Mouse (Mus musculus): Measurements from ENCODE around the gene Il9. TPM values are rescaled to one million over a fixed set of nuclear protein-coding genes. Genes with fewer than 3 reads are reported as not detected.

Gene Il9
- total RNA-seq, 2 experiments from 2014 or later: not detected

- ATAC-seq (replicated peaks; ENCODE audit: low FRiP score, low TSS enrichment, poor library complexity, severe bottlenecking): peak; percentile 75
Observed at GRCm38 (mm10) chr13:56475363-56475762, 6.7 kb downstream of the Il9 start.

GRCm38 (mm10) chr13:56472661-56473060, 9.4 kb downstream of the Il9 start:
- ATAC-seq (replicated peaks; ENCODE audit: low FRiP score, low TSS enrichment, poor library complexity, severe bottlenecking): no peak

DNA sequence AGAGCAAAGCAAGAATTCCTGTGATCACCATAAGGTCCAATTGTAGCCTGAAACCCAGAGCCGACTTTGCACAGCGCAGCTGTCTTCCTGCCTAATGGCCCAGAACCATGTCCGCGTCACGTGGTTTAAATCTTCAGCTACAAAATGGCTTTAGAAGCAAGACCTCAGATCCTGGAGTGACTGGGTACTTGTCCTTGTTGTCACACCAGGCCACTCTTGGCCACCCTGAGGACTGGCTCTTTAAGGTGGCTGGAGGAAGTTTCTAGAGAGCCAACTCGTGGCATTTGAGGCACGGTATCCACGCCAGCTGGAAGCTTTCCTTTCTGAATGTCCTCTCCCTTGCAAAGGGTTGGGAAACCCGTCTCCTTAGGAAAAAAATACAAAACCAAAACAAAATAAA, 10.1 kb downstream of the Il9 start:
- no peak for ATAC-seq (replicated peaks; ENCODE audit: low FRiP score, low TSS enrichment, poor library complexity, severe bottlenecking)

DNA sequence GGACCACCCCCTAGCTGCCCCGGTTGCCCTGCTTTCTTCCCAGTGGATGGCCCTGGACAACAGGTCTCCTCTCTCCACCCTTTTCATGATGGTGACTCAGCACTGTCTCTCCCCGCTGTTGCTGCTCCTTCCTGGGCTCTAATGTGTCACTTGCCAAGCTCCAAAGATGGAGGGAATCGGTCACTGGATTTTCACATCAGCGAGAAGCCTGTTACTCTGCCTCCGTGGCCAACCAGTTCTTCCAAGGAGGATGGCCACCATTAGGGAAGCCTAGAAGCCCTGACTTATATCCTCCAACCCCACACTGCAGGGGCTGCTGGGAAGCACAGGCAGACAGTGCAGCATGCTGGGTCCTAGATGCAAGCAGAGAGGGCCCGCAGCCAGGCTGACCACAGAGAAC, 10.8 kb downstream of the Il9 start:
- ATAC-seq (replicated peaks; ENCODE audit: low FRiP score, low TSS enrichment, poor library complexity, severe bottlenecking): no peak

- ATAC-seq (replicated peaks; ENCODE audit: low FRiP score, low TSS enrichment, poor library complexity, severe bottlenecking): no peak
Observed at GRCm38 (mm10) chr13:56468536-56468935, 13.5 kb downstream of the Il9 start.

- ATAC-seq (replicated peaks; ENCODE audit: low FRiP score, low TSS enrichment, poor library complexity, severe bottlenecking): no peak
Observed at GRCm38 (mm10) chr13:56467786-56468185, 14.3 kb downstream of the Il9 start.

DNA sequence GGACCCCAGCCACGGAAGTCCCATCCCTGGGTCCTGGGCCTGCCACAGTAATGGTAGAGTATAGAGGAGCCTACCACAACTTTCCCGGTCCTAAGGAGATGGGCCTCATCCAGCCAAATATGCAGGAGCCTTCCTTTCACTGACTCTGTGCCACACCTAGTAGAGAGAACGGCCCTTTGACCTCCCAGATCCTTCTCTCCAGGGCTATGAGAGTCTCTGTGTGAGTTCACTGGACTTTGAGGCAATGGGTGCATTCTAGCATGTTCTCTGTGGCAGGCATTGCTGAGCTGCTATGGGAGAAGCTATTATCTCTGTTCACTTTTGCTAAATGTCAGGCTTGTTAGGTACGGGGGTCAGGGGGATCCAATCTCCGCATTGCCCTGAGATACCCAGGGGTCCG, 18.3 kb downstream of the Il9 start:
- no peak for ATAC-seq (replicated peaks; ENCODE audit: low FRiP score, low TSS enrichment, poor library complexity, severe bottlenecking)

DNA sequence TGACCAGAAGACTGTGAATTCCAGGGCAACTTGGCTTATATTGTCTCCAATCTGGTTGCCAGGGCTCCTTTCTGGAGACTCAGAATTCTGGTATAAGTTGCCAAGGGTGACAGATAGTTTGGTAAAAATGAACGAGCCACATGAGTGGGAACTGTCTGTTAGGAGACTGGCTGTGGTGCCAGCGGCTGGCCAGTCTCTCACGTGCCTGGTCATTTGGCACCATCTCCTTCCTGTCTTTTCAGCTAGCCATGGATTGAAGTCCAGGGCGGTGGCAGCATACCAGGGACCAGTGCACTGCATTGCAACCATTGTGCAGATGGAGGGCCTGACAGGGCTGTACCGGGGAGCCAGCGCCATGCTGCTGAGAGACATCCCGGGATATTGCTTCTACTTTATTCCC, 18.8 kb downstream of the Il9 start:
- ATAC-seq (replicated peaks; ENCODE audit: low FRiP score, low TSS enrichment, poor library complexity, severe bottlenecking): no peak

GRCm38 (mm10) chr13:56462791-56463190, 19.3 kb downstream of the Il9 start:
- no peak for ATAC-seq (replicated peaks; ENCODE audit: low FRiP score, low TSS enrichment, poor library complexity, severe bottlenecking)

GRCm38 (mm10) chr13:56461460-56461859, 20.6 kb downstream of the Il9 start:
- no peak for ATAC-seq (replicated peaks; ENCODE audit: low FRiP score, low TSS enrichment, poor library complexity, severe bottlenecking)

- ATAC-seq (replicated peaks; ENCODE audit: low FRiP score, low TSS enrichment, poor library complexity, severe bottlenecking): no peak
Observed at GRCm38 (mm10) chr13:56458001-56458400, 24.0 kb downstream of the Il9 start.

GRCm38 (mm10) chr13:56450035-56450434, 32.0 kb downstream of the Il9 start:
- ATAC-seq (replicated peaks; ENCODE audit: low FRiP score, low TSS enrichment, poor library complexity, severe bottlenecking): no peak

DNA sequence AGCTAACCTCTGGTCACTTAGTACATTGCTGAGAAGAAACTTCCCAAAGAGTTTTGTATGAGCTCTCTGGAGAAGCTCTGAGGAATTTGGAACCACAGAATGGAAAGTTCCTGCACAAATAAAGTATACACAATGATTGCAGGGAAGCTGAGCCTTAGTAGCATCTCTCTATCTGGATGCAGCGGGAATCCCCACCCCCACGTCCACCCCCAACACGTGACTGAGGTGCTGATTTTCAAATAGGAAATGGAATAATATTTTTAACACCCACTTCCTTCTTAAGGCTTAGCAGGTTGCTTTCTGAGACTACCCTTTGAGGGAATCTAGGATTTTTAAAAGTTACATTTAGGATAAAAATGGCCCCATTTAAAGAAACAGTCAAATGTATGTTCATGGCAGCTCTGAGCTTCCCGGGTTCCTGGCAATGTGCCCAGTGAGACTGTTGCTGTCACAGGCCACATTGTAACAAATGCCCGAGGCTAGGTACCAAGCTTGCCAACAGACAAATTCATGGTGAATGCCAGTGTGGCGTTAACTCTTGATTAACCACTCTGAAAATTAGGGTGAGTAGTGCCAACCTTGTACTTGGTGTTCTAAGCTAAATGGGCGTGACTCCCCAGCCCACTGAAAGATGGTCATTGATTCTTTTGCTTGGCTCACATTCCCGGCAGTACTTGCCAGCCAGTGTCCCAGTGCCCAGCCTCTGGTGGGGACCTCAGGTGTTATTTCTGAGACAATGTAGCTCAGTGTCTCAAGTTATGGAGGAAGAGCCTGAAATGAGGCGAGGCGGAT, 32.6 kb downstream of the Il9 start:
- ATAC-seq (replicated peaks; ENCODE audit: low FRiP score, low TSS enrichment, poor library complexity, severe bottlenecking): no peak

DNA sequence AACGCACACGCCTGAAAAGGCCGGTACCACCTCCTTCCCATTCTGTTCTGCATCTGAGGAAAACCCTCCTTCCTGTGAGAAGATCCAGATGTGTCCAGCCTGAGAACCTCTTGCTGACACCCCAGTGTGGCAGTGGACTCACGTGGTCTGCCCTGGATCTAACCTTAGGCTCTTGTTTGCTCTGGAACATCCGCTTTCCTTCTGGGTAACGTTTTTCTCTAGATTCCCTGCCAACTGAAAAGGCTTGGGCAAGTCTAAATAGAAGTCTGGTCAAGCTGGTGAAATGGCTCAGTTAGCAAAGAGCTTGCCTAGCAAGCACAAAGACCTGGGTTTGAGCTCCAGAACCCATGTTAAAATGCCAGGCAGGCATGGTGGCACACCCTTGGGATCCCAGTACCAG, 37.0 kb downstream of the Il9 start:
- no peak for ATAC-seq (replicated peaks; ENCODE audit: low FRiP score, low TSS enrichment, poor library complexity, severe bottlenecking)

GRCm38 (mm10) chr13:56444112-56444511, 37.9 kb downstream of the Il9 start:
- ATAC-seq (replicated peaks; ENCODE audit: low FRiP score, low TSS enrichment, poor library complexity, severe bottlenecking): no peak

- no peak for ATAC-seq (replicated peaks; ENCODE audit: low FRiP score, low TSS enrichment, poor library complexity, severe bottlenecking)
Observed at GRCm38 (mm10) chr13:56443411-56443810, 38.6 kb downstream of the Il9 start.

DNA sequence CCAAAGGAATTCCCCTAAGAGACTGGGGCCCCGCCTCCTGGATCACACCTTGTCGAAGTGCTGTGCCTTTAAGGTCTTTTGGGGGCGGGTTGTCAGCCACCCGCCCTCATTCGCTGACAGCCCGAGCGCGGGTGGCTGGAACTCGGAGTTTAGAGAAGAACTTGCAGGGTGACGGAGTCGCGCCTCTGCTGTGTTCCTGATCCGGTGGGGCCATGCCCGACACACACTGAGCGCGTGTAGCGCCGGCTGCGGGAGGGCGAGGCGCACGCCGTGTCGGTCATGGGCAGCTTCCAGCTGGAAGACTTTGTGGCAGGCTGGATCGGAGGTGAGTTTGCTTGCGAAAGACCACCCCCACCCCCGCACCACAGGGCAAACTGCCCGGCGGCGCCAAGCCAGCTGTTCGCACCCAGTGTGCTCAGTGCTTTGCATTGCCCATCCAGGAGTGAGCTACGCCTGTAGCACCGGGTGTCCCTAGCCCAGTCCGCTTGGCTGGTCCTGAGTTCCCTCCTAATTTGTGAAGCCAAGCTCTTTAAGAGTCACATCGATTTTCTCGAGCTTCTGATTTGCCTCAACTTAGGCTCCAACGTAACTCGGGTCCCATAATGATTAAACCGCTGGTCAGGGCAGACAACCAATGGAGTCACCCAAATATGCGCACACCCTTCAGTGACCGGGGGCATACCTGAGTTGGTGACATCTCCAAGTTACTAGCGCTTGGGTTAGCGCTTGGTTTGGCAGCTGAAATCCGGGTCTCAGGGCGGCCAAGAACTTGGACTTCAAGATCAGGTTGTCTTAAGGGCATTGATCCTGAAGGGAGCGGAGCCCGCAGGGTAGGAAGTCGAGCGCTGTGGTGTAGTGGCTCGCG, 43.6 kb downstream of the Il9 start, which contains the start of gene Slc25a48:
TSS of gene Slc25a48 (plus strand) at position 145 of the 865 bp plus-strand sequence.
- ATAC-seq (replicated peaks; ENCODE audit: low FRiP score, low TSS enrichment, poor library complexity, severe bottlenecking): no peak

DNA sequence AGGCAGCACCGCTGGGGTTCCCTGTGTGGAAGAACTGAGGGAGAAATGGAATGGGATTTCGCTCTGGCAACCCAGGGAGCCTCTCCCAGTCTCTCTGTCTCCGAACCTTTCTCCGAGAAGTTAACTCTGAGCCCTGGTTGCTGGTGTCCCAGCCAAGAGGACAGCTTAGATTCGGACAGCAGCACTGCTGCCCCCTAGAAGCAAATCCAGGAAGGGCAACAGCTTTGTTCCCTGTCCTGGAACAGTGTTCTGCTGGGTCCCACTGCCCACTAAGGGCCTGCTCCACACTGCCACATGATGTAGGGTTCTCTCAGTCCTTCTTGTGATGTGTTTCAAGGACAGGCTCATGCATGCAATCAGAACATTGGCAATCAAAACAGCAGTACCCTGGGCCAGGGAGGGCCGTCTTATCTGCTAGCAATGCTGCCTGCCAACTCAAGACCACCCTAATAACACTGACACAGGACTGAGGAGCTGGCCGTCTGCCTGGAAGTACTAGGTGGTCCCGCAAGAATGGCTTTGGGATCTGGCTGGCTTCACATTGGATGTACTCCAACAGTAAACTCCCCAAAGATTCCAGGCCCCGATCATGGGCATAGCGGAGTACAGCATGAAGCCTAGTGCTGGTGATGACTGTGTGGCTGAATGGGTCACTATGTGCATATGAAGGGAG, 46.3 kb downstream of the Il9 start:
- ATAC-seq (replicated peaks; ENCODE audit: low FRiP score, low TSS enrichment, poor library complexity, severe bottlenecking): no peak

GRCm38 (mm10) chr13:56434311-56434751, 47.7 kb downstream of the Il9 start:
- ATAC-seq (replicated peaks; ENCODE audit: low FRiP score, low TSS enrichment, poor library complexity, severe bottlenecking): no peak

DNA sequence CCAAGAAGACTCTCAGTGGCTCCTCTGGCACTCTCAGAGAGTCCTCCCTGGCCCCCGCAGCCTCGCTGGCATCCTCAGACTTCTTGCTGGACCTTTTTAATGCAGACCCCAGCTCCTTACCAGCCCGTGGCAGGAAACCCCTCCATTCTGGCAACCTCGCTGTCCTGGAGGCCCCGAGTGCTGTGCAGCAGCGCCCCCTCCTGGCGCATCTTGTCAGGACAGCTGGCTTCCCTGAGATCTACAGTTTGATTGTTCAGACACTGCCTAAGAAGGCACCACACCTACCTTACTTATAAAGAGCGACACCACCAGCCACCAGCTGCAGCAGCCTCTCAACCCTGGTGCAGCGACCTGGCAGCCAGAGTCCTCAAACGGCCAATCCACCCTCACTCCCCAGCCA, 48.6 kb downstream of the Il9 start:
- peak; percentile 51 for ATAC-seq (replicated peaks; ENCODE audit: low FRiP score, low TSS enrichment, poor library complexity, severe bottlenecking)
